Mouse (Mus musculus): ENCODE results near the gene Kdr. TPM values are rescaled to one million over a fixed set of nuclear protein-coding genes. Genes with fewer than 3 reads are reported as not detected.

The Kdr gene
- polyA plus RNA-seq, 1 experiment from 2014 or later = 44.3 TPM

GRCm38 (mm10) chr5:75976696-75977095 lies 1.6 kb downstream of the Kdr start:
- H3K27ac ChIP-seq (replicated peaks in 1 of 2; ENCODE audit: control insufficient read depth in 1 of 2, insufficient read depth in 1 of 2, low read depth in 2 of 2, low read length in 2 of 2) = peak overlapping the region; percentile 45 to 85; a peak in 3 of 4 replicates

DNA sequence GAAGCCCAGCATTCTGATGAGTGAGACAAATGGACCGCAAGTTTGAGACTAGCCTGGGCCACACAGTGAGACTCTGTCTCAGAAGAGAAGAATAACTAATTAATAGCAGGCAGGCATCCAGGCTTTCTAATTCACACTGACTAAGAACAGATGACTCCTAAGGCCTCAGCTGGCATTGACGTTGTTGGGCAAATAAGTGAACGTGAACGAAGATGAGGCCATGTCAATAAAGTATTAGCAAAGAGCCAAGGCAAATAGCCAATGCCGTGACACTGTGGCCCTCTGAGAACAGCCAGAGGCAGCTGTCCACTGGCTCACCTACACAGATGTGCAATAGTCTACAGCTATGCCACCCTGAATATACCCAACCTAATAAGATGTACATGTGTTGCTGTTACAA lies 2.9 kb downstream of the Kdr start:
- H3K9me3 ChIP-seq (ENCODE audit: control insufficient read depth, low read length) = no peaks in the 10 kb centered on the region
- no peak for ATAC-seq (ENCODE audit: insufficient number of reproducible peaks, insufficient read depth, low FRiP score, low read depth)
- H3K4me2 ChIP-seq (ENCODE audit: low read length) = peak overlapping the region; percentile 45
- peaks cover 16% of the 10 kb centered on the region for H3K36me3 ChIP-seq (ENCODE audit: control insufficient read depth, insufficient read depth, low read length)
- peaks cover 2 to 3% of the 10 kb centered on the region in 2 experiments; a peak in 3 of 4 replicates for H3K4me1 ChIP-seq (ENCODE audit: control insufficient read depth in 2 of 2, insufficient read depth in 2 of 2, low read length in 2 of 2)
- peak overlapping the region; percentile 75 for H3K9ac ChIP-seq (ENCODE audit: low read length)
- H3K27me3 ChIP-seq (ENCODE audit: control insufficient read depth, insufficient read depth, low read length) = peaks cover 14% of the 10 kb centered on the region
- peak overlapping the region; percentile 33 to 58 for H3K4me3 ChIP-seq (ENCODE audit: control insufficient read depth in 1 of 2, insufficient read depth in 1 of 2, low read depth in 1 of 2, low read length in 2 of 2)
- peak overlapping the region; percentile 25 to 37; a peak in 2 of 4 replicates for H3K27ac ChIP-seq (replicated peaks in 1 of 2; ENCODE audit: control insufficient read depth in 1 of 2, insufficient read depth in 1 of 2, low read depth in 2 of 2, low read length in 2 of 2)
- WGBS = 60% methylated on average over 5 of the region's 5 CpGs

More at GRCm38 (mm10) chr5:75976696-75977095, 1.6 kb downstream of the Kdr start:
- H3K27me3 ChIP-seq (ENCODE audit: control insufficient read depth, insufficient read depth, low read length) = peaks cover 14% of the 10 kb centered on the region
- H3K9me3 ChIP-seq (ENCODE audit: control insufficient read depth, low read length) = no peaks in the 10 kb centered on the region
- peak overlapping the region; percentile 58 to 87 for H3K4me3 ChIP-seq (ENCODE audit: control insufficient read depth in 1 of 2, insufficient read depth in 1 of 2, low read depth in 1 of 2, low read length in 2 of 2)
- no peak for ATAC-seq (ENCODE audit: insufficient number of reproducible peaks, insufficient read depth, low FRiP score, low read depth)
- peak overlapping the region; percentile 75 for H3K9ac ChIP-seq (ENCODE audit: low read length)
- H3K4me1 ChIP-seq (ENCODE audit: control insufficient read depth in 2 of 2, insufficient read depth in 2 of 2, low read length in 2 of 2) = peaks cover 0 to 3% of the 10 kb centered on the region in 2 experiments; a peak in 3 of 4 replicates
- WGBS = 44% methylated on average over 9 of the region's 9 CpGs
- H3K4me2 ChIP-seq (ENCODE audit: low read length) = peak overlapping the region; percentile 45
- peaks cover 13% of the 10 kb centered on the region for H3K36me3 ChIP-seq (ENCODE audit: control insufficient read depth, insufficient read depth, low read length)

DNA sequence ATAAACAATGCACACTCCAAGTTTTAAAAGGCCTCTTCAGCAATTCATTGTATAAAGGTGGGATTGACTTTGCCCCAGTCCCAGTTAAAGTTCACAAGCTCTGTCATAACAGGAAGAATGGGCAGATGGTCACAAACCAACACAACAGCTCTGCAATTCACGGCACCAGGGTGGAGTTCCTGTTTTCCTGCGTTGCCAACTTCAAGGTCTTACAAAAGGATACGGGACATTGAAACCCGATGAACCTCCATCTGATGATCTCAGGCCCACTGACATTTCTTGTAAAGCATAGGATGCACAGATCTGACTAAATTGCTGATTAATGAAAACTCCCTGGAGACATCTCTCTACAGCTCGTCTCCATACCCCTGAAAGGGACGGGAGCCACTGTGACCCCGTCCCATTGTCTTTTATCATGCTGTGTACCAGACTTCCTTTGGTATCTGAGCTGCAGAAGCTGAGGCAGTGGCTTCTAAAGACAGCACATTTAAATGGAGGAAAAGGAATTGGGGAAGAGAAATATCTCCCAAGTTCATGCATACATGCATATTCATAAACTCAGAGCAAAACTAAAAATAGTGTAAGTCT lies 3.6 kb downstream of the Kdr start:
- peaks cover 2 to 3% of the 10 kb centered on the region in 2 experiments; a peak in 3 of 4 replicates for H3K4me1 ChIP-seq (ENCODE audit: control insufficient read depth in 2 of 2, insufficient read depth in 2 of 2, low read length in 2 of 2)
- peak overlapping the region; percentile 4 to 58; a peak in 3 of 4 replicates for H3K4me3 ChIP-seq (ENCODE audit: control insufficient read depth in 1 of 2, insufficient read depth in 1 of 2, low read depth in 1 of 2, low read length in 2 of 2)
- H3K9ac ChIP-seq (ENCODE audit: low read length) = peak overlapping the region; percentile 75; the same call in 1 of the 2 replicates
- peaks cover 16% of the 10 kb centered on the region for H3K36me3 ChIP-seq (ENCODE audit: control insufficient read depth, insufficient read depth, low read length)
- no peak for ATAC-seq (ENCODE audit: insufficient number of reproducible peaks, insufficient read depth, low FRiP score, low read depth)
- H3K27me3 ChIP-seq (ENCODE audit: control insufficient read depth, insufficient read depth, low read length) = peaks cover 8% of the 10 kb centered on the region
- WGBS = 59% methylated on average over 7 of the region's 7 CpGs
- H3K9me3 ChIP-seq (ENCODE audit: control insufficient read depth, low read length) = no peaks in the 10 kb centered on the region
- peak overlapping the region; percentile 45 for H3K4me2 ChIP-seq (ENCODE audit: low read length)
- H3K27ac ChIP-seq (replicated peaks in 1 of 2; ENCODE audit: control insufficient read depth in 1 of 2, insufficient read depth in 1 of 2, low read depth in 2 of 2, low read length in 2 of 2) = peak overlapping the region; percentile 30 to 37; a peak in 2 of 4 replicates

GRCm38 (mm10) chr5:75969887-75970286 lies 8.4 kb downstream of the Kdr start:
- Histone ChIP-seq H3K4me1 (ENCODE audit: control insufficient read depth in 2 of 2, insufficient read depth in 2 of 2, low read length in 2 of 2) (0 out of 4 replicates have a peak, but pooled peaks cover 0 to 2% of the 10 kb centered on the region in 2 experiments), H3K27ac (replicated peaks in 1 of 2; ENCODE audit: control insufficient read depth in 1 of 2, insufficient read depth in 1 of 2, low read depth in 2 of 2, low read length in 2 of 2) (peak overlapping the region in 1 of 2 experiments; percentile 37; a peak in 1 of 4 replicates), H3K4me2 (ENCODE audit: low read length) (no peak overlapping the region), H3K36me3 (ENCODE audit: control insufficient read depth, insufficient read depth, low read length) (peaks cover 40% of the 10 kb centered on the region), H3K4me3 (ENCODE audit: control insufficient read depth in 1 of 2, insufficient read depth in 1 of 2, low read depth in 1 of 2, low read length in 2 of 2) (no peak overlapping the region), H3K9ac (ENCODE audit: low read length) (no peak overlapping the region), H3K9me3 (ENCODE audit: control insufficient read depth, low read length) (no peaks in the 10 kb centered on the region), H3K27me3 (ENCODE audit: control insufficient read depth, insufficient read depth, low read length) (no peaks in the 10 kb centered on the region)
- ATAC-seq (ENCODE audit: insufficient number of reproducible peaks, insufficient read depth, low FRiP score, low read depth) = no peak
- 32% methylated on average over 3 of the region's 3 CpGs for WGBS

GRCm38 (mm10) chr5:75962558-75962957 lies 15.7 kb downstream of the Kdr start:
- WGBS = 73% methylated on average over 12 of the region's 12 CpGs
- H3K36me3 ChIP-seq (ENCODE audit: control insufficient read depth, insufficient read depth, low read length) = peaks cover 70% of the 10 kb centered on the region
- no peaks in the 10 kb centered on the region for H3K9me3 ChIP-seq (ENCODE audit: control insufficient read depth, low read length)
- H3K4me2 ChIP-seq (ENCODE audit: low read length) = no peak overlapping the region
- H3K4me1 ChIP-seq (ENCODE audit: control insufficient read depth in 2 of 2, insufficient read depth in 2 of 2, low read length in 2 of 2) = peaks cover 11 to 24% of the 10 kb centered on the region in 2 experiments
- H3K4me3 ChIP-seq (ENCODE audit: control insufficient read depth in 1 of 2, insufficient read depth in 1 of 2, low read depth in 1 of 2, low read length in 2 of 2) = no peak overlapping the region
- no peak overlapping the region for H3K27ac ChIP-seq (replicated peaks in 1 of 2; ENCODE audit: control insufficient read depth in 1 of 2, insufficient read depth in 1 of 2, low read depth in 2 of 2, low read length in 2 of 2)
- H3K27me3 ChIP-seq (ENCODE audit: control insufficient read depth, insufficient read depth, low read length) = no peaks in the 10 kb centered on the region
- no peak overlapping the region for H3K9ac ChIP-seq (ENCODE audit: low read length)
- no peak for ATAC-seq (ENCODE audit: insufficient number of reproducible peaks, insufficient read depth, low FRiP score, low read depth)

- no peak overlapping the region for H3K27ac ChIP-seq (replicated peaks in 1 of 2; ENCODE audit: control insufficient read depth in 1 of 2, insufficient read depth in 1 of 2, low read depth in 2 of 2, low read length in 2 of 2)
- H3K4me1 ChIP-seq (ENCODE audit: control insufficient read depth in 2 of 2, insufficient read depth in 2 of 2, low read length in 2 of 2) = peaks cover 11 to 25% of the 10 kb centered on the region in 2 experiments
- ATAC-seq (ENCODE audit: insufficient number of reproducible peaks, insufficient read depth, low FRiP score, low read depth) = peak; percentile 48; the same call in 1 of the 2 replicates
- peak overlapping the region; percentile 46 for H3K4me2 ChIP-seq (ENCODE audit: low read length)
- H3K27me3 ChIP-seq (ENCODE audit: control insufficient read depth, insufficient read depth, low read length) = no peaks in the 10 kb centered on the region
- peaks cover 70% of the 10 kb centered on the region for H3K36me3 ChIP-seq (ENCODE audit: control insufficient read depth, insufficient read depth, low read length)
- no peak overlapping the region for H3K9ac ChIP-seq (ENCODE audit: low read length)
- H3K9me3 ChIP-seq (ENCODE audit: control insufficient read depth, low read length) = no peaks in the 10 kb centered on the region
- H3K4me3 ChIP-seq (ENCODE audit: control insufficient read depth in 1 of 2, insufficient read depth in 1 of 2, low read depth in 1 of 2, low read length in 2 of 2) = no peak overlapping the region
- 13% methylated on average over 19 of the region's 19 CpGs for WGBS
These were observed 16.4 kb downstream of the Kdr start for GRCm38 (mm10) chr5:75961741-75962469.

- Histone ChIP-seq H3K4me2 (ENCODE audit: low read length) (no peak overlapping the region), H3K27me3 (ENCODE audit: control insufficient read depth, insufficient read depth, low read length) (no peaks in the 10 kb centered on the region), H3K9me3 (ENCODE audit: control insufficient read depth, low read length) (no peaks in the 10 kb centered on the region), H3K4me3 (ENCODE audit: control insufficient read depth in 1 of 2, insufficient read depth in 1 of 2, low read depth in 1 of 2, low read length in 2 of 2) (no peak overlapping the region), H3K27ac (replicated peaks in 1 of 2; ENCODE audit: control insufficient read depth in 1 of 2, insufficient read depth in 1 of 2, low read depth in 2 of 2, low read length in 2 of 2) (no peak overlapping the region), H3K9ac (ENCODE audit: low read length) (no peak overlapping the region), H3K36me3 (ENCODE audit: control insufficient read depth, insufficient read depth, low read length) (peaks cover 69% of the 10 kb centered on the region), H3K4me1 (ENCODE audit: control insufficient read depth in 2 of 2, insufficient read depth in 2 of 2, low read length in 2 of 2) (peaks cover 11 to 25% of the 10 kb centered on the region in 2 experiments)
- 70% methylated on average over 3 of the region's 3 CpGs for WGBS
- ATAC-seq (ENCODE audit: insufficient number of reproducible peaks, insufficient read depth, low FRiP score, low read depth) = no peak
These were observed 18.4 kb downstream of the Kdr start for GRCm38 (mm10) chr5:75959809-75960208.

All from heart, embryonic 14.5 days (tissue).